Mouse (Mus musculus) large intestine, adult 2 months (tissue): ENCODE data around the gene 5330417C22Rik. TPM values are rescaled to one million over a fixed set of nuclear protein-coding genes. Genes with fewer than 3 reads are reported as not detected.
A peak's percentile ranks its signal among the peaks of the same experiment; 100 is the strongest.

ENCODE experiments used
- DNase-seq: peaks from one replicate; pipeline ENCODE4 v3.0.0-alpha.2; 2012; ENCODE audit warnings: low read depth, low spot score
- WGBS: fragments of 180-500 bp; shearing (Covaris S2); methylation state at CpG from one replicate; pipeline ENCODE4 v1.1.7; 2018; 5-methylcytosine and 5-hydroxymethylcytosine counted together
- polyA plus RNA-seq: library from polyadenylated mRNA; depleted of rRNA; stranded (reverse); fragments of >200 nt; gene quantifications from 2 replicates; pipeline ENCODE4 v1.2.3, GENCODE M21; 2012

The 5330417C22Rik gene
- polyA plus RNA-seq, 1 experiment: 24.4 TPM

GRCm38 (mm10) chr3:108476761-108477619 is 59.3 kb downstream of the 5330417C22Rik start:
- whole genome bisulfite sequencing: 27% methylated on average over 14 of the region's 14 CpGs
- peak; percentile 77 for DNase-seq

GRCm38 (mm10) chr3:108475496-108475895 is 60.8 kb downstream of the 5330417C22Rik start:
- WGBS: 60% methylated on average over 5 of the region's 5 CpGs
- no peak for DNase-seq

- 73% methylated on average over 7 of the region's 7 CpGs for WGBS
- no peak for DNase-seq
Measured at GRCm38 (mm10) chr3:108474969-108475368, 61.4 kb downstream of the 5330417C22Rik start.

GRCm38 (mm10) chr3:108467760-108468159 is 68.6 kb downstream of the 5330417C22Rik start:
- 52% methylated on average over 8 of the region's 8 CpGs for WGBS
- DNase-seq: no peak

- 53% methylated on average over 6 of the region's 6 CpGs for WGBS
- no peak for DNase-seq
Measured at GRCm38 (mm10) chr3:108466425-108466824, 69.9 kb downstream of the 5330417C22Rik start.

GRCm38 (mm10) chr3:108458866-108459265 is 77.5 kb downstream of the 5330417C22Rik start:
- 4% methylated on average over 10 of the region's 10 CpGs for WGBS
- DNase-seq: peak; percentile 94

- DNase-seq: no peak
- WGBS: 33% methylated on average over 14 of the region's 14 CpGs
Measured at GRCm38 (mm10) chr3:108458380-108458779, 78.0 kb downstream of the 5330417C22Rik start.

- 83% methylated on average over 1 of the region's 1 CpGs for WGBS
- DNase-seq: no peak
Measured at GRCm38 (mm10) chr3:108454172-108454571, 82.2 kb downstream of the 5330417C22Rik start.

- DNase-seq: no peak
Measured at GRCm38 (mm10) chr3:108451969-108452368, 84.4 kb downstream of the 5330417C22Rik start.

GRCm38 (mm10) chr3:108445366-108445705 is 91.0 kb downstream of the 5330417C22Rik start:
- DNase-seq: no peak
- WGBS: 15% methylated on average over 6 of the region's 6 CpGs

More at GRCm38 (mm10) chr3:108451969-108452368, 84.4 kb downstream of the 5330417C22Rik start:
- WGBS: 88% methylated on average over 2 of the region's 2 CpGs

- WGBS: under 1% methylated on average over 41 of the region's 41 CpGs
- DNase-seq: peak; percentile 79
Measured at GRCm38 (mm10) chr3:108444698-108445365, 91.5 kb downstream of the 5330417C22Rik start, which contains the start of gene Sars. Gene Sars, minus strand, starts transcription at chr3:108445209.

GRCm38 (mm10) chr3:108444029-108444428 is 92.3 kb downstream of the 5330417C22Rik start:
- 3% methylated on average over 8 of the region's 8 CpGs for WGBS
- DNase-seq: peak; percentile 65

- DNase-seq: no peak
- WGBS: 85% methylated on average over 7 of the region's 7 CpGs
Measured at GRCm38 (mm10) chr3:108436380-108436714, 100.0 kb downstream of the 5330417C22Rik start.

GRCm38 (mm10) chr3:108435701-108436379 is 100.5 kb downstream of the 5330417C22Rik start:
- DNase-seq: no peak
- 88% methylated on average over 17 of the region's 17 CpGs for WGBS

- DNase-seq: no peak
- WGBS: 78% methylated on average over 19 of the region's 19 CpGs
Measured at GRCm38 (mm10) chr3:108433881-108434495, 102.3 kb downstream of the 5330417C22Rik start.

- no peak for DNase-seq
- 81% methylated on average over 18 of the region's 18 CpGs for WGBS
Measured at GRCm38 (mm10) chr3:108433188-108433880, 103.0 kb downstream of the 5330417C22Rik start.

GRCm38 (mm10) chr3:108432542-108433187 is 103.7 kb downstream of the 5330417C22Rik start:
- 90% methylated on average over 13 of the region's 13 CpGs for WGBS
- DNase-seq: no peak

GRCm38 (mm10) chr3:108425624-108426018 is 110.7 kb downstream of the 5330417C22Rik start:
- WGBS: 86% methylated on average over 6 of the region's 6 CpGs
- DNase-seq: no peak
